Mouse (Mus musculus) MEL (cell line): ENCODE data around the gene Sf1.

Experiments
- CTCF ChIP-seq, 3 experiments: IDR thresholded peaks in 2 of 3; conservative IDR thresholded peaks in 1 of 3; 2 replicates each; pipeline ENCODE4 v1.5.1; 2011 to 2012; ENCODE audit warnings: low read length in 3 of 3, low read depth in 2 of 3, mild to moderate bottlenecking in 2 of 3, improper control_type of control experiment in 1 of 3, inconsistent platforms in 1 of 3, mixed read lengths in 1 of 3, moderate library complexity in 1 of 3; ENCODE audit not compliant: control insufficient read depth in 1 of 3, insufficient read depth in 1 of 3, poor library complexity in 1 of 3, severe bottlenecking in 1 of 3
- POLR2A ChIP-seq, 2 experiments: IDR thresholded peaks; 2 replicates each; pipeline ENCODE4 v1.6.1; 2011 to 2012; ENCODE audit warnings: low read length in 2 of 2, mild to moderate bottlenecking in 2 of 2, control low read depth in 1 of 2, improper control_type of control experiment in 1 of 2, low read depth in 1 of 2, moderate library complexity in 1 of 2; ENCODE audit not compliant: control insufficient read depth in 1 of 2, insufficient read depth in 1 of 2, poor library complexity in 1 of 2

- TF ChIP-seq CTCF (IDR thresholded peaks at IDR 0.05 in 2 of 3, conservative IDR thresholded peaks at IDR 0.05 in 1 of 3; ENCODE audit: control insufficient read depth in 1 of 3, insufficient read depth in 1 of 3, low read depth in 2 of 3, low read length in 3 of 3, poor library complexity in 1 of 3, severe bottlenecking in 1 of 3): no peak
- TF ChIP-seq POLR2A (IDR thresholded peaks at IDR 0.05; ENCODE audit: control insufficient read depth in 1 of 2, insufficient read depth in 1 of 2, low read depth in 1 of 2, low read length in 2 of 2, poor library complexity in 1 of 2): no peak
These were observed 20.2 kb upstream of the Sf1 start for GRCm38 (mm10) chr19:6343066-6343925.
